Mouse (Mus musculus): ENCODE measurements at regions not wholly inside any gene's neighbourhood (a gene's known extent, or its start where the extent isn't known, plus 50 kb on each side); places are given as distances from the start of the nearest gene placed in this dataset.
"Not testable (repeated sequence)": the region's sequence is repeated elsewhere in the genome, so short reads cannot be mapped to it uniquely, and the experiment has no call there.

GRCm38 (mm10) chr5:68252671-68253070, 221.0 kb downstream of the Grxcr1 start:
- DNase-seq (ENCODE audit: extremely low spot score, low read depth, low spot score): peak; percentile 39

- no peak for DNase-seq (ENCODE audit: extremely low spot score, low read depth, low spot score)
These were observed 221.8 kb downstream of the Grxcr1 start for GRCm38 (mm10) chr5:68253476-68253875.

- no peak for DNase-seq (ENCODE audit: extremely low spot score, low read depth, low spot score)
These were observed 222.5 kb downstream of the Grxcr1 start for GRCm38 (mm10) chr5:68254111-68254510.

- no peak for DNase-seq (ENCODE audit: extremely low spot score, low read depth, low spot score)
These were observed 232.6 kb downstream of the Grxcr1 start for GRCm38 (mm10) chr5:68264206-68264605.

- DNase-seq (ENCODE audit: extremely low spot score, low read depth, low spot score): no peak
These were observed 242.6 kb downstream of the Grxcr1 start for GRCm38 (mm10) chr5:68274271-68274670.

GRCm38 (mm10) chr5:68275558-68276263, 244.1 kb downstream of the Grxcr1 start:
- DNase-seq (ENCODE audit: extremely low spot score, low read depth, low spot score): no peak

- not testable (repeated sequence) for DNase-seq (ENCODE audit: extremely low spot score, low read depth, low spot score)
These were observed 264.1 kb downstream of the Grxcr1 start for GRCm38 (mm10) chr5:68295774-68296173.

GRCm38 (mm10) chr5:68313187-68313586, 281.6 kb downstream of the Grxcr1 start:
- DNase-seq (ENCODE audit: extremely low spot score, low read depth, low spot score): no peak

- DNase-seq (ENCODE audit: extremely low spot score, low read depth, low spot score): no peak
These were observed 287.3 kb downstream of the Grxcr1 start for GRCm38 (mm10) chr5:68318979-68319378.

- DNase-seq (ENCODE audit: extremely low spot score, low read depth, low spot score): no peak
These were observed 295.5 kb downstream of the Grxcr1 start for GRCm38 (mm10) chr5:68326998-68327593.

GRCm38 (mm10) chr5:68329311-68329710, 297.7 kb downstream of the Grxcr1 start:
- no peak for DNase-seq (ENCODE audit: extremely low spot score, low read depth, low spot score)

- DNase-seq (ENCODE audit: extremely low spot score, low read depth, low spot score): no peak
These were observed 298.2 kb downstream of the Grxcr1 start for GRCm38 (mm10) chr5:68329828-68330227.

- no peak for DNase-seq (ENCODE audit: extremely low spot score, low read depth, low spot score)
These were observed 319.3 kb downstream of the Grxcr1 start for GRCm38 (mm10) chr5:68350921-68351320.

- DNase-seq (ENCODE audit: extremely low spot score, low read depth, low spot score): no peak
These were observed 320.2 kb downstream of the Grxcr1 start for GRCm38 (mm10) chr5:68351793-68352192.

GRCm38 (mm10) chr5:68353211-68353610, 321.6 kb downstream of the Grxcr1 start:
- DNase-seq (ENCODE audit: extremely low spot score, low read depth, low spot score): no peak

GRCm38 (mm10) chr5:68353816-68354215, 322.2 kb downstream of the Grxcr1 start:
- DNase-seq (ENCODE audit: extremely low spot score, low read depth, low spot score): not testable (repeated sequence)

GRCm38 (mm10) chr5:68361581-68362211, 330.1 kb downstream of the Grxcr1 start:
- no peak for DNase-seq (ENCODE audit: extremely low spot score, low read depth, low spot score)

- DNase-seq (ENCODE audit: extremely low spot score, low read depth, low spot score): no peak
These were observed 341.4 kb downstream of the Grxcr1 start for GRCm38 (mm10) chr5:68373082-68373481.

All from hindlimb bud, embryonic 11.5 days (tissue).